Mouse (Mus musculus) intestine, embryonic 15.5 days (tissue): ENCODE results near the gene Fam171a2. TPM values are rescaled to one million over a fixed set of nuclear protein-coding genes. Genes with fewer than 3 reads are reported as not detected.

Experiments used
- ATAC-seq: fragments of 200-750 bp; cut with Nextera tagmentation; 2 replicates; pipeline ENCODE4 v1.8.0; 2017; ENCODE audit warnings: moderate TSS enrichment, moderate library complexity
- H3K27ac ChIP-seq: fragments of 300-500 bp; sonication (generic); 2 replicates; pipeline ENCODE4 v1.5.1; 2015; ENCODE audit warnings: mild to moderate bottlenecking, inconsistent platforms
- H3K27me3 ChIP-seq: fragments of 300-500 bp; sonication (generic); replicated peaks from 2 replicates; pipeline ENCODE4 v1.6.1; 2015; ENCODE audit warnings: inconsistent platforms
- H3K36me3 ChIP-seq: fragments of 300-500 bp; sonication (generic); 2 replicates; pipeline ENCODE4 v1.6.1; 2015; ENCODE audit warnings: inconsistent platforms
- H3K4me1 ChIP-seq: fragments of 300-500 bp; sonication (generic); replicated peaks from 2 replicates; pipeline ENCODE4 v1.6.1; 2015; ENCODE audit warnings: inconsistent platforms
- H3K4me2 ChIP-seq: fragments of 300-500 bp; sonication (generic); replicated peaks from 2 replicates; pipeline ENCODE4 v1.6.1; 2015; ENCODE audit warnings: mild to moderate bottlenecking, inconsistent platforms
- H3K4me3 ChIP-seq: fragments of 300-500 bp; sonication (generic); replicated peaks from 2 replicates; pipeline ENCODE4 v1.5.1; 2015; ENCODE audit warnings: inconsistent platforms
- H3K9ac ChIP-seq: fragments of 300-500 bp; sonication (generic); 2 replicates; pipeline ENCODE4 v1.6.1; 2015; ENCODE audit warnings: inconsistent platforms
- H3K9me3 ChIP-seq: fragments of 300-500 bp; sonication (generic); 2 replicates; pipeline ENCODE4 v1.6.1; 2016; ENCODE audit warnings: inconsistent platforms
- WGBS: fragments of 180-500 bp; shearing (Covaris S2); methylation state at CpG from one replicate; pipeline ENCODE4 v1.1.7; 2015; 5-methylcytosine and 5-hydroxymethylcytosine counted together
- polyA plus RNA-seq: library from polyadenylated mRNA; unstranded; fragments of >200 nt; fragmentation: Nextera tagmentation; extraction: Ambion mirVana; gene quantifications from 2 replicates; pipeline ENCODE4 v1.2.1, GENCODE M21; 2015

Fam171a2 gene
- polyA plus RNA-seq, 1 experiment from 2014 or later, result 3.2 TPM

DNA sequence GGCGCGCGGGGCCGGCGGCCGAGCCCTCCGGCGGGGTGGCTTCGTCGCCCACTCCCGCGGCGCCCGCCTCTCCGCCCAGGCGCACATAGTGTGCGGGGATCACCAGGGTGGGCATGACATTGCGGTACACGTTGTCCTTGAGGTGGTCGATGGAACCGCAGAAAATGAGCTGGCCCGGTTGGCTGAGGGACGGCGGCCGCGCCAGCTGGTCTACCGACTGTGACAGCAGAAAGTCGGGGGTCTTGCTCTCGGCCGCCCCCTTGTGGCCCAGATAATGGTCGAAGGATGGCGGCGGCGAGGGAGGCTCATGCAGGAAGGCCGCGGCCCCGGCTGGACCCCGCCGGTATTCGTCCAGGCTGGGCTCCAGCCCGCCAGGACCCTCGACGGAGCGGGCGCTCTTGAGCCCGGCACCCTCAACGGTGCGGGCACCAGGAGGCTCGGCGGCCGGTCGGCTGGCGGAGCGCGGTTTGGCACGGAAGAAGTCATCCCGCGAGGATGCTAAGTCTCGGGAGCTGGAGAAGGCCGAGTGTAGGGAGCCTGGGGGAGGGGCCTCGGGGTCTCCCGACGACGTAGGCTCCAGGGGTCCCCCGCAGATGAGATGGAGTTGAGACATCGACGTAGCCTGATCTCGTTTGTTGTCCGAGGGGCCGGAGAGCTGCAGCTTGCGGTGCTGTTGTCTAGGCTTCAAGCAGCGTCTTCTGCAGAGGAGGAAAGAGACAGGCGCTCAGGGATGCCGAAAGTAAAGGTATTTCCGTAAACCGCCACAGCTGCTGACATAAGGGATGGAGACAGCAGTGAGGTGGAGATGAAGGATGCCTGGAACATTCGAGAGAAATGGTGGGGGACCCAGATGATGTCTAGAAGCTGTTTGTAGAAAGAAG is 9.0 kb downstream of the Fam171a2 start:
- H3K36me3 ChIP-seq, result peaks cover 22% of the 10 kb centered on the region
- peak overlapping the region; percentile 51 for H3K9ac ChIP-seq
- H3K9me3 ChIP-seq, result no peaks in the 10 kb centered on the region
- 0 out of 2 replicates have a peak, but pooled peaks cover 6% of the 10 kb centered on the region for H3K27me3 ChIP-seq
- H3K4me3 ChIP-seq, result peak overlapping the region; percentile 47
- H3K4me2 ChIP-seq, result peak overlapping the region; percentile 96
- peaks cover 17% of the 10 kb centered on the region for H3K4me1 ChIP-seq
- ATAC-seq, result peak; percentile 31
- 14% methylated on average over 77 of the region's 77 CpGs for WGBS
- H3K27ac ChIP-seq, result 0 out of 2 replicates have a peak overlapping the region, but pooled peaks have one; percentile 3

DNA sequence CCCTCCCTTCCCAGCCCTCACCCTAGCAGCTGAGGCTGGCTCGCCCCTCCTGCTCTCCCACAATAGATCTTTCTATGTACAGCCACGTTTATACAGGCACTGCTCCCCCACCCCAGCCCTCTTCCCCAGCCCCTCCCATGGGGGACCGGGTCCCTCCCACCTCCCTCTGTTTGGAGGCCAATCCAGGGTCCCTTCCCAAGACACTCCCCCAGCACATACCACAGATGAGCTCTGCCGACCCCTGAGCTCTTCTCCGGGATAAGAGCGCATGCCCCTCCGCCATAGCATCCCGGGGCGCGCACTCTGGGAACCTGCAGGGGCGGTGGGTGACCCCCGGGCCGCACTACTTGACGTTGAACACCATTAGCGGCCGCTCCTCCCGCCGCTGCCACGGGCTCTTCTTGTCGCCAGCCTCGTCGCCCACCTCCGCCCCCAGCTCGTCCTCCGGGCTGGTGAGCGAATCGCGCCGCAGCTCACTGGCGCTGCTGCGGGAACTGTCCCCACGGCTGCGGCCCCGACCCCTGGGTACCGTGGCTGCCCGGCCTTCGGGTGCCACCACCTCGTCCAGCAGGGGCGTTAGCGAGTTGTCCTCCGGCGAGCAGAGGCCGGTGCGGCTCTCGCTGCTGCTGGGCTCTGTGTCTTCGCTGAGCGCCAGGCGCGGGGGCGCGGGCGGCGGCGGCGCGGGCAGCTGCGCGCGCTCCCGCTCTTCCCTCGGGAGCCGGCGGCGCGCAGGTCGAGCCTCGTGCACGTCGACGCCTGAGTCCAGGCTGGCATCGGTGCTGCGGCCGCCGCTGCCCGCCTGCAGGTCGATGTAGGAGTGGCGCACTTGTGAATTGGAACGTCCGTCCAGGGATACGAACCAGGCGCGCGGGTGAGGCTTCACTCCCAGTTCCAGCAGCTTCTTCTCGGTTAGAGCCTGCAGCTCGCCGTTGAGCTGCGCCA is 10.1 kb downstream of the Fam171a2 start:
- Histone ChIP-seq H3K4me3 (peak overlapping the region; percentile 47), H3K27me3 (0 out of 2 replicates have a peak, but pooled peaks cover 6% of the 10 kb centered on the region), H3K27ac (peak overlapping the region; percentile 3; the same call in 1 of the 2 replicates), H3K4me1 (peaks cover 17% of the 10 kb centered on the region), H3K36me3 (peaks cover 22% of the 10 kb centered on the region), H3K4me2 (peak overlapping the region; percentile 96), H3K9me3 (no peaks in the 10 kb centered on the region), H3K9ac (peak overlapping the region; percentile 51)
- ATAC-seq, result peak; percentile 58
- 9% methylated on average over 87 of the region's 87 CpGs for WGBS

DNA sequence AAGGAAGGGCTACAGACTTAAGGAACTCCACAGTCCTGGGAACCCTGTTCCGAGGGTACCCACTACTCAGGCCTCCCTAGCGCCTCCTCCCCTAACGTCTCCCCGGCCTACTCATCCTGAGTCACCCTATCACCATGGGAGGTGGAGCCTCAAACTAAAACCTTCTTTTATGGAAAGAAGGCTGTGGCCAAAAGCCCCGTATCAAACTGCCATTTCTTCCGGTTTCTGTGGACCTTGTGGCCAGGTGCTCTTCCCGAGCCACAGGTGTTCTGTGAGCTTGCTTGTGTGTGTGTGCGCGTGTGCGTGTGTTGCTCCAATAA is 11.1 kb downstream of the Fam171a2 start:
- Histone ChIP-seq H3K27me3 (0 out of 2 replicates have a peak, but pooled peaks cover 6% of the 10 kb centered on the region), H3K9me3 (no peaks in the 10 kb centered on the region), H3K4me3 (no peak overlapping the region), H3K36me3 (peaks cover 18% of the 10 kb centered on the region), H3K27ac (no peak overlapping the region), H3K4me2 (no peak overlapping the region), H3K9ac (no peak overlapping the region), H3K4me1 (peaks cover 17% of the 10 kb centered on the region)
- no peak for ATAC-seq
- 74% methylated on average over 10 of the region's 10 CpGs for WGBS

DNA sequence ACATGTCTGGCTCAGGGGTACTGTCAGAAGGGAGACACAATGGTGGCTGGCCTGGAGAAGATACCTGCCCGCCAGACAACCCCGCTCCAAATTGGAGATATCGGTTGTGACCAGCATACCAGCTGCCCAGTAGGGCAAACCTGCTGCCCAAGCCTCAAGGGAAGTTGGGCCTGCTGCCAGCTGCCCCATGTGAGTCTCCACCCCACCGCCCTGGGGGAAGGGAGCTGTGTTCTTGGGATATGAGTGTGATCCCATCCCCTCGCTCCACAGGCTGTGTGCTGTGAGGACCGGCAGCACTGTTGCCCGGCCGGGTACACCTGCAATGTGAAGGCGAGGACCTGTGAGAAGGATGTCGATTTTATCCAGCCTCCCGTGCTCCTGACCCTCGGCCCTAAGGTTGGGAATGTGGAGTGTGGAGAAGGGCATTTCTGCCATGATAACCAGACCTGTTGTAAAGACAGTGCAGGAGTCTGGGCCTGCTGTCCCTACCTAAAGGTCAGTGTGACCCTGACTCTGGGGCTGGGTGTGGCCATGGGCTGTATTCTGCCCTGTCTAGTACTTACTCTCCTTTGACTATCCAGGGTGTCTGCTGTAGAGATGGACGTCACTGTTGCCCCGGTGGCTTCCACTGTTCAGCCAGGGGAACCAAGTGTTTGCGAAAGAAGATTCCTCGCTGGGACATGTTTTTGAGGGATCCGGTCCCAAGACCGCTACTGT is 11.6 kb downstream of the Fam171a2 start:
- Histone ChIP-seq H3K4me1 (peaks cover 20% of the 10 kb centered on the region), H3K27ac (no peak overlapping the region), H3K27me3 (0 out of 2 replicates have a peak, but pooled peaks cover 6% of the 10 kb centered on the region), H3K9me3 (no peaks in the 10 kb centered on the region), H3K36me3 (peaks cover 18% of the 10 kb centered on the region), H3K4me2 (no peak overlapping the region), H3K9ac (no peak overlapping the region), H3K4me3 (no peak overlapping the region)
- WGBS, result 91% methylated on average over 18 of the region's 18 CpGs
- ATAC-seq, result no peak

DNA sequence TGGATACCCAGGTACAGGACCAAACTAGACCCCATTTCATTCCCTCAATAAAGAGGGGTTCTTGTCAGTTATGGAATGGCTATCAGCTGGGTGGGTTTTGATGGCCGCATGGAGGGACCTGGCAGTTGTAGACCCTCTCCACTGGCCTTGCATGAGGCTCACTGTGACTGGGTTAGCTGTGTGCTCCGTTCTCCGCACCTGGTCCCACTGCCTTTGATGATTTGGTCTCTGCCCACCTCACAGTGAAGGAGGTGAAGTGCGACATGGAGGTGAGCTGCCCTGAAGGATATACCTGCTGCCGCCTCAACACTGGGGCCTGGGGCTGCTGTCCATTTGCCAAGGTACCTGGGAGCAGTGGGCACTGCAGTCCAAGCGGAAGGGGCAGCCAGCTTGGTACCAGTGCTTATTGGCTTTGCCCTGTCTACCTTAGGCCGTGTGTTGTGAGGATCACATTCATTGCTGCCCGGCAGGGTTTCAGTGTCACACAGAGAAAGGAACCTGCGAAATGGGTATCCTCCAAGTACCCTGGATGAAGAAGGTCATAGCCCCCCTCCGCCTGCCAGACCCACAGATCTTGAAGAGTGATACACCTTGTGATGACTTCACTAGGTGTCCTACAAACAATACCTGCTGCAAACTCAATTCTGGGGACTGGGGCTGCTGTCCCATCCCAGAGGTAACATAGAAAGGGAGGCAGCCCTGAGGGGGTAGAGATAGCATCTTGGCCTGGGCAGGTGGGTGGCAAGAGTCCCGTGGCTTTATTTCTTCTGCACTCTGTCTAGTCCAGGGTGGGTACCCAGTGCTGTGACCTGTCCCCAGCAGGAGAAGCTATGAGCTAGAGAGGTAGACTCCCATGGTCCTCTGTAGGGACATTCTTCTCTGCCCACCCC is 12.4 kb downstream of the Fam171a2 start:
- Histone ChIP-seq H3K9ac (no peak overlapping the region), H3K9me3 (no peaks in the 10 kb centered on the region), H3K4me1 (peaks cover 20% of the 10 kb centered on the region), H3K4me2 (no peak overlapping the region), H3K27ac (no peak overlapping the region), H3K27me3 (0 out of 2 replicates have a peak, but pooled peaks cover 6% of the 10 kb centered on the region), H3K36me3 (peaks cover 18% of the 10 kb centered on the region), H3K4me3 (no peak overlapping the region)
- WGBS, result 90% methylated on average over 11 of the region's 11 CpGs
- no peak for ATAC-seq

DNA sequence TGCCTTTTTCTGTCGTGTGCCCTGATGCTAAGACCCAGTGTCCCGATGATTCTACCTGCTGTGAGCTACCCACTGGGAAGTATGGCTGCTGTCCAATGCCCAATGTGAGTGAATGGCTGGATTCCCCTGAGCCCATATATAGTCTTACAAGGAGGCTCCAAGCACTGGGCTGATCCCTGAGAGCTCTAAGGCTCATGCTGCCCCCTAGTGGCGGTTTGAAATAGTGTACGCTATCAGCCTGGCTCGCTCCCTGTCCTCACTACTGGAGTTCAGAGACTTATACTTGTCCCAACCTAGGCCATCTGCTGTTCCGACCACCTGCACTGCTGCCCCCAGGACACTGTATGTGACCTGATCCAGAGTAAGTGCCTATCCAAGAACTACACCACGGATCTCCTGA is 13.1 kb downstream of the Fam171a2 start:
- H3K27ac ChIP-seq, result no peak overlapping the region
- H3K4me3 ChIP-seq, result no peak overlapping the region
- no peak overlapping the region for H3K4me2 ChIP-seq
- no peak overlapping the region for H3K9ac ChIP-seq
- peak; percentile 31; the same call in 1 of the 2 replicates for ATAC-seq
- H3K27me3 ChIP-seq, result 0 out of 2 replicates have a peak, but pooled peaks cover 6% of the 10 kb centered on the region
- H3K4me1 ChIP-seq, result peaks cover 24% of the 10 kb centered on the region
- H3K36me3 ChIP-seq, result peaks cover 15% of the 10 kb centered on the region
- no peaks in the 10 kb centered on the region for H3K9me3 ChIP-seq
- WGBS, result 13% methylated on average over 7 of the region's 7 CpGs

DNA sequence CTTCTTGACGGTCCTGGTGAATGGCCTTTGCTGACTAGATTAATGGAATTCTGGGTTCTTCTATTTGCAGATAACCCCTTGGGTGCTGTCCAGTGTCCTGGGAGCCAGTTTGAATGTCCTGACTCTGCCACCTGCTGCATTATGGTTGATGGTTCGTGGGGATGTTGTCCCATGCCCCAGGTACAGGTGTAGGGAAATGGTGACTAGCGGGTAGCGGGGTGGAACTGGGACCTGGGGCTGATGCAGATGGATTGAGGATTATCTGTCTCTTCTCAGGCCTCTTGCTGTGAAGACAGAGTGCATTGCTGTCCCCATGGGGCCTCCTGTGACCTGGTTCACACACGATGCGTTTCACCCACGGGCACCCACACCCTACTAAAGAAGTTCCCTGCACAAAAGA is 13.6 kb downstream of the Fam171a2 start:
- H3K4me1 ChIP-seq, result peaks cover 27% of the 10 kb centered on the region
- no peak overlapping the region for H3K4me3 ChIP-seq
- 0 out of 2 replicates have a peak, but pooled peaks cover 6% of the 10 kb centered on the region for H3K27me3 ChIP-seq
- no peaks in the 10 kb centered on the region for H3K9me3 ChIP-seq
- H3K27ac ChIP-seq, result no peak overlapping the region
- no peak for ATAC-seq
- H3K9ac ChIP-seq, result no peak overlapping the region
- no peak overlapping the region for H3K4me2 ChIP-seq
- WGBS, result 88% methylated on average over 7 of the region's 7 CpGs
- H3K36me3 ChIP-seq, result peaks cover 15% of the 10 kb centered on the region; the same call in 1 of the 2 replicates

DNA sequence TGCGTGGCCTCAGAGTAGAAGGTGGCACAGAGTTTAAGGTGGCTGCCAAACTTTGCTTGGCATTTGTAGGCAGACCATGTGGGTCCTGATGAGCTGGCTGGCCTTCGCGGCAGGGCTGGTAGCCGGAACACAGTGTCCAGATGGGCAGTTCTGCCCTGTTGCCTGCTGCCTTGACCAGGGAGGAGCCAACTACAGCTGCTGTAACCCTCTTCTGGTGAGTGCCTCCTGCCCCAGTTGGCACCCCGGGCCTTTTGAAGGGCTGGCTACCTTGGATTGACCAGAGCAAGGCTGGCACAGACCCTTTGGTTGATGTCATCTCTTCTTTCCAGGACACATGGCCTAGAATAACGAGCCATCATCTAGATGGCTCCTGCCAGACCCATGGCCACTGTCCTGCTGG is 14.6 kb downstream of the Fam171a2 start:
- Histone ChIP-seq H3K4me1 (peaks cover 21% of the 10 kb centered on the region), H3K36me3 (peaks cover 15% of the 10 kb centered on the region; the same call in 1 of the 2 replicates), H3K27me3 (no peaks in the 10 kb centered on the region), H3K4me3 (no peak overlapping the region), H3K4me2 (no peak overlapping the region), H3K9ac (0 out of 2 replicates have a peak overlapping the region, but pooled peaks have one; percentile 20), H3K27ac (no peak overlapping the region), H3K9me3 (no peaks in the 10 kb centered on the region)
- 93% methylated on average over 6 of the region's 6 CpGs for WGBS
- ATAC-seq, result no peak

DNA sequence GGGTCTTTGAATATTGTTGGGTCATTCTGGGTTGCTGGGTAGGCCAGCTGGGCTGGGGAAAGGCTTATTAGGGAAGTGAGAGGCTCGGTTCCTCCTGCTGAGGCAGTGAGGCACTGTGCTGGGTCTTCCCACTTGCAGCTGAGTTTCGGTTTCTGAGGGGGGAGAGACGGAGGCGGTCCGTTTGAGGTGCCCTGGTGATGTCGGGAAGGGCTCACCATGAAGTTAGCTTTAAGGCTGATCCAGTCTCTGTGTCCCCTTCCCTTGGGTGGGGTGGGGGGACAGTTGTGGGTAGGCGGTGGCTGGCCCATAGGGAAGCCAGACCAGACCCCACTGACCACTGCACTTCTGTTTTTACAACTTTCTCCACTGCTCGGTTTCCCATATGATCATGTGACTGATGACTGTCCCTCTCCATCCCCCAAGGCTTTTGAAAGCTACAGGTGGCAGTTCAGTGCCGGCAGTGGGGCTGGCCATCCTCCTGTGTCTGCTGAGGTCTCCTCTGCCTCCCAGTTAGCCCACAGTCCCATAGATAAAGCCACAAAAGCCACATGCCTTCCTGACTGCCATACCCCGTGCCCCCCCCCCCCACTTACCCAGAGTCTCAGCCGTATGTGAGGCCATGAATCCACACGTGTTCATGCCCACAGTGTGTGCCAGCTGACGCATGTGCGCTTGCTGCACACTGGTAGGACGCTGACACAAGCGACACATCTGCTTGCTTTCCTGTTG is 15.2 kb downstream of the Fam171a2 start:
- ATAC-seq, result no peak
- WGBS, result 66% methylated on average over 16 of the region's 16 CpGs
- Histone ChIP-seq H3K27me3 (no peaks in the 10 kb centered on the region), H3K4me2 (peak overlapping the region; percentile 26; the same call in 1 of the 2 replicates), H3K4me1 (peaks cover 15% of the 10 kb centered on the region), H3K36me3 (peaks cover 15% of the 10 kb centered on the region; the same call in 1 of the 2 replicates), H3K27ac (no peak overlapping the region), H3K4me3 (0 out of 2 replicates have a peak overlapping the region, but pooled peaks have one; percentile 2), H3K9ac (no peak overlapping the region), H3K9me3 (no peaks in the 10 kb centered on the region)

DNA sequence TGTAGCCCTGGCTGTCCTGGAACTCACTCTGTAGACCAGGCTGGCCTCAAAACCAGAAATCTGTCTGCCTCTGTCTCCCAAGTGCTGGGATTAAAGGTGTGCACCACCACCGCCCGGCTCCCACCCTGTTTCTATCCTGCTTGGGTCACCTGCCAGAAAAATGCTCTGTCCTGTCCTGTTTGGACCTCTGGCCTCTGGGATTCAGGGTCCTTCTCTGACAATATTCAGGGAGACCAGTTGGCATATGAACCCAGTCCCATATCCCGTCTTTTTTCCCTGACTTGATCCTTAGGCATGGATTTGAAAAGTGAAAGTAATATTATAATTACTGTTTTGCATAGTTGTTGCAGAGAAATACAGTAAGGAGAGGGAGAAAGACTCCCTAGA is 15.8 kb downstream of the Fam171a2 start:
- 74% methylated on average over 3 of the region's 3 CpGs for WGBS
- Histone ChIP-seq H3K36me3 (peaks cover 15% of the 10 kb centered on the region; the same call in 1 of the 2 replicates), H3K4me3 (no peak overlapping the region), H3K9ac (no peak overlapping the region), H3K4me2 (peak overlapping the region; percentile 26; the same call in 1 of the 2 replicates), H3K9me3 (no peaks in the 10 kb centered on the region), H3K27ac (no peak overlapping the region), H3K4me1 (peaks cover 11% of the 10 kb centered on the region), H3K27me3 (no peaks in the 10 kb centered on the region)
- ATAC-seq, result no peak
